7 mouse cellular contexts compared by ENCODE assay signal in the genomic region with DNA sequence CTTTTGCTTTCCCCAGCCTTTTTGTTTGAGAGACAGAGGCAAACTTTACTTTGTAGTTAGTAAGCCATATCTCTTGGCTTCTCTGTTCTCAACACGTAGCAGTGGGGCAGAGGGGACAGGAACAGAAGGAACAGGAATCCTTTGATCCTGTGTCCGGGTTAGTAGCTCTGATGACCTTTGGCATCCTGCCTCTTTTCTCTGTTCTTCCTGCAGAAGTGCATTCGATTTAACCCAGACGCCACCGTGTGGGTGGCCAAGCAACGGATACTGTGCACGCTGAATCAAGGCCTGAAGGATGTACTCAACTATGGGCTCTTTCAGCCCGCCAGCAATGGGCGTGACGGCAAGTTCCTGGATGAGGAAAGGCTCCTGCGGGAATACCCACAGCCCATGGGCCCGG. TPM values are rescaled to one million over a fixed set of nuclear protein-coding genes. Genes with fewer than 3 reads are reported as not detected.
DNase-seq lines count a peak whose midpoint lies in the region; ATAC-seq lines count a peak whose summit lies in the region.

No protein-coding gene starts in this region.

- 13% methylated on average over 12 of the region's 12 CpGs for WGBS in heart, embryonic 12.5 days
- WGBS in liver, embryonic 11.5 days, result 23% methylated on average over 12 of the region's 12 CpGs

- H3K36me3 ChIP-seq in heart, embryonic 12.5 days, result no peaks in the 10 kb centered on the region
- no peaks in the 10 kb centered on the region for H3K36me3 ChIP-seq in liver, embryonic 11.5 days (ENCODE audit: control insufficient read depth, insufficient read depth, low read length)

- H3K9ac ChIP-seq in heart, embryonic 12.5 days, result no peak overlapping the region
- H3K9ac ChIP-seq in liver, embryonic 11.5 days (ENCODE audit: low read depth, low read length), result no peak overlapping the region

- peak; percentile 37; the same call in 1 of the 2 replicates for ATAC-seq in heart, embryonic 12.5 days (ENCODE audit: insufficient number of reproducible peaks, low FRiP score)
- peak; percentile 53 for ATAC-seq in liver, embryonic 11.5 days (replicated peaks; ENCODE audit: low FRiP score)
- no peak for ATAC-seq in frontal cortex, adult (ENCODE audit: low TSS enrichment)

- no peaks in the 10 kb centered on the region; the same call in 1 of the 2 replicates for H3K9me3 ChIP-seq in heart, embryonic 12.5 days (replicated peaks)
- no peaks in the 10 kb centered on the region for H3K9me3 ChIP-seq in liver, embryonic 11.5 days (ENCODE audit: control insufficient read depth, low read length)

- H3K4me1 ChIP-seq in heart, embryonic 12.5 days (replicated peaks), result peaks cover 20% of the 10 kb centered on the region
- H3K4me1 ChIP-seq in liver, embryonic 11.5 days (replicated peaks; ENCODE audit: control insufficient read depth, insufficient read depth, low read length), result no peaks in the 10 kb centered on the region

- H3K27ac ChIP-seq in heart, embryonic 12.5 days (ENCODE audit: poor library complexity, severe bottlenecking), result no peak overlapping the region
- 0 out of 2 replicates have a peak overlapping the region, but pooled peaks have one; percentile 4 for H3K27ac ChIP-seq in liver, embryonic 11.5 days (ENCODE audit: low read depth, low read length)

- no peak overlapping the region for H3K4me2 ChIP-seq in heart, embryonic 12.5 days
- H3K4me2 ChIP-seq in liver, embryonic 11.5 days, result no peak overlapping the region

- no peak overlapping the region for H3K4me3 ChIP-seq in heart, embryonic 12.5 days
- no peak overlapping the region for H3K4me3 ChIP-seq in liver, embryonic 11.5 days (ENCODE audit: low read depth, low read length)

- peak; percentile 35 for DNase-seq in urinary bladder, postnatal 14 days (ENCODE audit: low spot score)
- no peak for DNase-seq in urinary bladder, postnatal 10 days (ENCODE audit: low spot score)
- no peak for DNase-seq in liver, embryonic 11.5 days (ENCODE audit: low spot score)
- DNase-seq in testis, postnatal 14 days (ENCODE audit: low spot score), result peak; percentile 22
- DNase-seq in frontal cortex, postnatal 25 days (ENCODE audit: low spot score in 2 of 2), result no peak

- H3K27me3 ChIP-seq in heart, embryonic 12.5 days (replicated peaks), result no peaks in the 10 kb centered on the region
- H3K27me3 ChIP-seq in liver, embryonic 11.5 days (replicated peaks; ENCODE audit: control insufficient read depth, insufficient read depth, low read length), result no peaks in the 10 kb centered on the region

RNA-seq across cellular contexts. Expression of gene Shank2, which starts 50.3 kb away (rescaled TPM):
- polyA plus RNA-seq in heart, embryonic 12.5 days (2016; fragmentation: Nextera tagmentation; extraction: Ambion mirVana), result 0.12 and 0.27 TPM in 2 replicates
- polyA plus RNA-seq in liver, embryonic 11.5 days (2014; fragmentation: Nextera tagmentation; extraction: Ambion mirVana), result 0.90 and 1.0 TPM in 2 replicates

Comparison
In these comparisons a context has a peak if more than half of its experiments do, and no peak if none do; other contexts are left out.
1. DNase-seq: peak in urinary bladder, postnatal 14 days (single experiment) and testis, postnatal 14 days (single experiment); none in urinary bladder, postnatal 10 days (single experiment), liver, embryonic 11.5 days (single experiment) and frontal cortex, postnatal 25 days (0 of 2).